Mouse (Mus musculus) stomach, embryonic 14.5 days (tissue): ENCODE data around the gene Elf2. TPM values are rescaled to one million over a fixed set of nuclear protein-coding genes. Genes with fewer than 3 reads are reported as not detected.

Experiments used
- ATAC-seq: fragments of 200-750 bp; cut with Nextera tagmentation; 2 replicates; pipeline ENCODE4 v1.8.0; 2017; ENCODE audit warnings: low read depth, moderate TSS enrichment; ENCODE audit not compliant: insufficient number of reproducible peaks, insufficient read depth, low FRiP score
- H3K27ac ChIP-seq: fragments of 300-500 bp; sonication (generic); 2 replicates; pipeline ENCODE4 v1.5.1; 2014; ENCODE audit warnings: mild to moderate bottlenecking, low read length, moderate library complexity, mixed read lengths
- H3K27me3 ChIP-seq: fragments of 300-500 bp; sonication (generic); 2 replicates; pipeline ENCODE4 v1.6.1; 2014; ENCODE audit warnings: low read length, control low read depth, mixed read lengths; ENCODE audit not compliant: control insufficient read depth, insufficient read depth
- H3K36me3 ChIP-seq: fragments of 300-500 bp; sonication (generic); 2 replicates; pipeline ENCODE4 v1.6.1; 2014; ENCODE audit warnings: mild to moderate bottlenecking, control low read depth, low read length, moderate library complexity, mixed read lengths; ENCODE audit not compliant: control insufficient read depth, insufficient read depth
- H3K4me1 ChIP-seq: fragments of 300-500 bp; sonication (generic); 2 replicates; pipeline ENCODE4 v1.6.1; 2014; ENCODE audit warnings: low read length, control low read depth, mixed read lengths; ENCODE audit not compliant: control insufficient read depth, insufficient read depth
- H3K4me2 ChIP-seq: fragments of 300-500 bp; sonication (generic); replicated peaks from 2 replicates; pipeline ENCODE4 v1.6.1; 2014; ENCODE audit warnings: low read depth, low read length, control low read depth
- H3K4me3 ChIP-seq: fragments of 300-500 bp; sonication (generic); 2 replicates; pipeline ENCODE4 v1.5.1; 2014; ENCODE audit warnings: low read depth, low read length, control low read depth
- H3K9ac ChIP-seq: fragments of 300-500 bp; sonication (generic); replicated peaks from 2 replicates; pipeline ENCODE4 v1.6.1; 2014; ENCODE audit warnings: low read depth, mild to moderate bottlenecking, control low read depth, low read length, moderate library complexity, mixed read lengths
- H3K9me3 ChIP-seq: fragments of 300-500 bp; sonication (generic); 2 replicates; pipeline ENCODE4 v1.6.1; 2016; ENCODE audit warnings: low read depth, low read length, control low read depth; ENCODE audit not compliant: control insufficient read depth
- WGBS: fragments of 180-500 bp; shearing (Covaris S2); extraction: QIAGEN DNeasy Blood & Tissue Kit; methylation state at CpG from one replicate; pipeline ENCODE4 v1.1.7; 2014; 5-methylcytosine and 5-hydroxymethylcytosine counted together
- polyA plus RNA-seq: library from polyadenylated mRNA; unstranded; fragments of >200 nt; fragmentation: Nextera tagmentation; extraction: Ambion mirVana; gene quantifications from 2 replicates; pipeline ENCODE4 v1.2.1, GENCODE M21; 2014

Elf2 gene
- polyA plus RNA-seq, 1 experiment from 2014 or later, result 72.6 TPM

DNA sequence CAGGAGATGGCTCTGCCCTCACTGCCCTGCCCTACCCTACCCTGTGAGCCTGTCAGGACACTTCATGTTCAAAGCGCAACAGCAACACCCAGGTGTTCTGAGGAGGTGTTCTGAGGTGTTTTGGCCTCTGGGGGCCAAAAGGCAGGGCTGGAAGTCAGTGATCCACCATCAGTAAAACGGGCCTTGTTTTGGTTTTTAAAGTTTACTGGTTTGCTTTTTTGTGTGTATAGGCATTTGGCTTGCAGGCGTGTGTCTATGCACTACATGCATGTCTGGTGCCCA, 38.1 kb upstream of the Elf2 start:
- H3K9me3 ChIP-seq, result no peaks in the 10 kb centered on the region
- no peaks in the 10 kb centered on the region for H3K36me3 ChIP-seq
- ATAC-seq, result no peak
- H3K27me3 ChIP-seq, result no peaks in the 10 kb centered on the region
- 0 out of 2 replicates have a peak overlapping the region, but pooled peaks have one; percentile 32 for H3K4me3 ChIP-seq
- no peak overlapping the region for H3K9ac ChIP-seq
- no peak overlapping the region for H3K27ac ChIP-seq
- no peaks in the 10 kb centered on the region for H3K4me1 ChIP-seq
- 75% methylated on average over 3 of the region's 3 CpGs for WGBS
- peak overlapping the region; percentile 42 for H3K4me2 ChIP-seq

DNA sequence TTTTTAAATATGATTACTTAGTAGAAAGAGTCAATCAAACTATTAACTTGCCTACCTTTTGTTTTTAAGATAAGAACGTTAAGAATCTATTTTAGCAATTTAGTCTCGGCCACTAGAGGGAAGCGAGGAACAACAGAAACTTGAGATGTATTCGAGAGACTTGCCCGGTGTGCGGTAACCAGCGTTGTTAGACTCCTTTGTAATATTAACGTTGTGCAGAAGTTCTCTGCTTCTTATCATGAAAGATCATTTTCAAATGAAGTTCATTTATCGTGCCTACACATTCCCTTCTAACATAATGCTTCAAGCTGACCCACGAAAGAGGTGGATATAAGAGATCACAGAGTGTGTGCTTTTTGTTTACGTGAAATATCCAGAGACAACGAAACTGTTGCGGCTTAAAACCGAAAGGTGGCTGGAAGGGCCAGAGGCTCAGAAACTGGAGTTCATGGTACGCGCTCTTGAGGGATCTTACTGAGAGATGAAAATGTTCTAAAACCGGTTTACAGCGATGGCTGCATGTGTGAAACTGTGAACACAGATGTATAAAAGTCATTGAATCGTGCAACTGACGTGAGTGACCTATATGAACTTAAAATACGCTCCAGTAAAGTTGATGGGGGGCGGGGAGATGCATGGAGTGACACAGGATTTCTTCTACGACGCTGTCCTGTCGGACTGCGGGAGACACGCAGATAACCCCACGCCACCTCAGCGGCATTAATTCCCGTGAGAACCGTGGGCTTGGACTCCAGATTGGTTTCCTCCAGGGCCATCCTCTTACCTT, 37.6 kb upstream of the Elf2 start:
- Histone ChIP-seq H3K36me3 (no peaks in the 10 kb centered on the region), H3K4me1 (no peaks in the 10 kb centered on the region), H3K9ac (0 out of 2 replicates have a peak overlapping the region, but pooled peaks have one; percentile 10), H3K4me2 (peak overlapping the region; percentile 42), H3K27ac (no peak overlapping the region), H3K27me3 (no peaks in the 10 kb centered on the region), H3K4me3 (peak overlapping the region; percentile 32), H3K9me3 (no peaks in the 10 kb centered on the region)
- WGBS, result 27% methylated on average over 31 of the region's 31 CpGs
- no peak for ATAC-seq

DNA sequence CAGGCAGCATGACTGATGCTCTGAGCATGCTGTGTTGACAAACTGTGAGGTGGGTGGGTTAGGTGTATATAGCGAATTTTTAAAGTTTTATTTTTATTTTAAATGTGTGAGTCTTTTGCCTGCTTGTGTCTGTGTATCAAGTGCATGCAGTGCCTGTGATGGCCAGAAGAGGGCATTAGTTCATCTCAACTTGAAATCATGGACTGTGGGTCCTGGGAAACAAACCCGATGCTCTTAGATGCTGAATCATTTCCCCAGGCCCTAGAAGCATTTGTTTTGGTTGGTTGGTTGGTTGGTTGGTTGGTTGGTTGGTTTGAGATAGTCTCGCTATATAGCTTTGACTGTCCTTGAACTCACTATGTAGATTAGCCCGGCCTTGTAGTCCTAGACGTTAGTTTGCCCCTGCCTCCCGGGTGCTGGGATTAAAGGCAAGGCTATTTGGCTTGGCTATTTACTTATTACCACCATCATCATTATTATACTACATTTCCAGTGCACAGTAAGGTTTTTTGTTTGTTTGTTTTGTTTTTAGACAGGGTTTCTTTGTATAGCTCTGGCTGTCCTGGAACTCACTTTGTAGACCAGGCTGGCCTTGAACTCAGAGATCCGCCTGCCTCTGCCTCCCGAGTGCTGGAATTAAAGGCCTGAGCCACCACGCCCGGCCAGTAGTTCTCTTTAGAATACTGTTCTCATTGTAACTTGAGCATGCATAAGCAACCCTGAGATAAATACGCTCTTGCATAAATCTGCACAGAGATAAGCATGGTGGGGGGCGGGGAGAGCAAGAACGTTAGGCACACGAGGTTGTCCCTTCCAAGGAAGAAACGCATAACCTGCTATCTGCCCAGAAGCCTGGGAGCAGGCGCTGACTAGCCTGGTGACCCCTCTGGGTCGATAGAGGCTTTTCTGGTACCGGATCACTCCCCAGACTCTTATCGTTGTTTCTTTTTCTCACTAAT, 35.1 kb upstream of the Elf2 start:
- H3K4me2 ChIP-seq, result no peak overlapping the region
- ATAC-seq, result no peak
- no peaks in the 10 kb centered on the region for H3K4me1 ChIP-seq
- no peak overlapping the region for H3K27ac ChIP-seq
- no peak overlapping the region for H3K9ac ChIP-seq
- 82% methylated on average over 19 of the region's 19 CpGs for WGBS
- no peaks in the 10 kb centered on the region for H3K9me3 ChIP-seq
- H3K36me3 ChIP-seq, result no peaks in the 10 kb centered on the region
- no peaks in the 10 kb centered on the region for H3K27me3 ChIP-seq
- H3K4me3 ChIP-seq, result no peak overlapping the region

DNA sequence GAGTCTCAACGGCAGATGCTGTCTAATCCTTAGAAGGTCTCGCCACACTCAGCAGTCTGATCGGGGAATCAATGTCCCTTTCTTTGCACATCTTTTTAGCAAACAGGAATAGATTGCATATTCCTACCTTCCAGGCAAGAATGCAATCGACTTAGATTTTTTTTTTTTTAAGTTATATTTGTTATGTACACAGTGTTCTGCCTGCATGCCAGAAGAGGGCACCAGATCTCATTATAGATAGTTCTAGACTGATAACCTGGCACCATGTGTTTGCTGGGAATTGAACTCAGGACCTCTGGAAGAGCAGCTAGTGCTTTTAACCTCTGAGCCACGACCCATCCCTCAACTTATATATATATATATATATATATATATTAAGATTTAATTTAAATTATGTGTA, 33.1 kb upstream of the Elf2 start:
- Histone ChIP-seq H3K9ac (no peak overlapping the region), H3K36me3 (no peaks in the 10 kb centered on the region), H3K9me3 (no peaks in the 10 kb centered on the region), H3K4me2 (no peak overlapping the region), H3K27ac (no peak overlapping the region), H3K4me3 (no peak overlapping the region), H3K4me1 (no peaks in the 10 kb centered on the region), H3K27me3 (no peaks in the 10 kb centered on the region)
- WGBS, result 66% methylated on average over 5 of the region's 5 CpGs
- ATAC-seq, result no peak

DNA sequence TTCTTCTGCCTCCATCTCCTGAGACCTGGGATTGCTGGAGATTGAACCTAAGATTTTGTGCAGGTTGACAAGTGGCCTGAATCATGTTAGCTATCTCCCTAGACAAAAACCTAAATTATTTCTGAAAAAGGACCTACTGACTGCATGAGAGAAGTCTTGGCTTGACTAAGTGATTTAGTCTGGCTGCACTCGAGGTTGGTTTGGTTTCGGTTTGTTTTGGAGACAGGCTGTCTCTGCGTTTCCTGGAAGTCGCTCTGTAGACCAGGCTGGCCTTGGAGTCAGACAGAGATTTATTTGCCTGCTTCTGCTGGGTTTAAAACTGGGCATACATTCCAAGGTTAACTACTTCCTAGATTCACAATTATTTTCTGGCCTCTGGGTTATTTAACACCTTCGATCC, 32.4 kb upstream of the Elf2 start:
- Histone ChIP-seq H3K4me1 (no peaks in the 10 kb centered on the region), H3K27ac (no peak overlapping the region), H3K4me2 (no peak overlapping the region), H3K36me3 (no peaks in the 10 kb centered on the region), H3K9me3 (no peaks in the 10 kb centered on the region), H3K27me3 (no peaks in the 10 kb centered on the region), H3K9ac (no peak overlapping the region), H3K4me3 (no peak overlapping the region)
- ATAC-seq, result no peak
- WGBS, result 52% methylated on average over 5 of the region's 5 CpGs

DNA sequence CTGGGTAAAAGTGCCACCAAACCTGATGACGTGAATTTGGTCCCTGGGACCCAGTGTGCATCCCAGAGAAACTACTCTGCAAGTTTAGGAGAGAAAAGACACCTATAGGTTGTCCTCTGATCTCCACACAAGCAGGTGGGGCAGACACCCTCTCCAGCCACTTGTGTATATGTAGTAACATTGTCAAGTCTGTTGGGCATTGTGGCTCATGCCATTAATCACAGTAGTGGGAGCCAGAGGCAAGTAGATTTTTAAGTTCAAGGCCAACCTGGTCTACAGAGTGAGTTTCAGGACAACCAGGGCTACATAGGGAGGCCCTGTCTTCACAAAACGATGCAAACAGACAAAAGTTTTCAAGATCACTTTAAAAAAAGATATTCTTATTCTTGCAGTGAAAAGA, 31.4 kb upstream of the Elf2 start:
- Histone ChIP-seq H3K9me3 (no peaks in the 10 kb centered on the region), H3K4me3 (no peak overlapping the region), H3K27ac (no peak overlapping the region), H3K4me1 (no peaks in the 10 kb centered on the region), H3K36me3 (no peaks in the 10 kb centered on the region), H3K4me2 (no peak overlapping the region), H3K27me3 (no peaks in the 10 kb centered on the region), H3K9ac (no peak overlapping the region)
- ATAC-seq, result no peak
- WGBS, result 70% methylated on average over 2 of the region's 2 CpGs

DNA sequence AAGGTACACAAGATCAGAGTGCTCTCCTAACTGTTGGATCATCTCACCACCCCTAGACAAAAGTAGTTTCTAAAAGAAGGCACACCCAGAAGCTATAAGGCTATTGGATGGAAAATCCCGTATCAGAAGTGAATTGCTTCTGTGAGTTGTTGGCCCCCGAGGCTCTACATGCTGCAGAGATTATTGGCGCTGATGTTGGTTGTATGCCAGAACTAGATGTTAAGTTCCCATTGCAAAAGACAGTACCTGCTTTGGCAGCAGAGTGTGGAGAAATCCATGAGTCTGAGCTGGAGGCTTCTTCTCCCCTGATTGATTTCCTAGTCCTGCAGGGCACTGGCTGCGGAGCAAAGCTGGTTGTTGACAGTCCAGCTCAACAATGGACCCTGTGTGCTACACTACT, 27.5 kb upstream of the Elf2 start:
- WGBS, result 82% methylated on average over 4 of the region's 4 CpGs
- no peak for ATAC-seq

DNA sequence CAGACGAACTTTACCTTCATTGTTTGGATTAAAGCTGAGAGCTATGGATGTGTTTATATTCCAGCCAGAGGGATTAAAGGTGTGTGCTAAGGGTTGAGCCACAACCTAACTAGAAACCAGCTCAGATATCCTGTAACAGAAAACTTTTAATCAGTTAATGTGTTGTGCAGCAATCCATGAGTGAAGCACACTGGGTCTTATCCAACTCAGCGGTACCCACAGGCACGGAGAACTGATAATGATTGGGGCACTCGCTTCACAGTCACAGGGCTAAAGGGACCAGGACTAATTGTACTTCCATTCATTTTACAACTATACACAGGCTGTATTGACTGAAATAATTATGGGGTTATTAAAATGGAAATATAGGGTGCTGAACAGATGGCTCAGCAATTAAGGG, 26.5 kb upstream of the Elf2 start:
- ATAC-seq, result peak; percentile 30; the same call in 1 of the 2 replicates
- Histone ChIP-seq H3K9me3 (no peaks in the 10 kb centered on the region), H3K4me3 (no peak overlapping the region), H3K4me2 (no peak overlapping the region), H3K9ac (no peak overlapping the region), H3K4me1 (no peaks in the 10 kb centered on the region), H3K27me3 (no peaks in the 10 kb centered on the region), H3K36me3 (no peaks in the 10 kb centered on the region), H3K27ac (no peak overlapping the region)
- 53% methylated on average over 4 of the region's 4 CpGs for WGBS

More for the DNA sequence above, 27.5 kb upstream of the Elf2 start:
- no peaks in the 10 kb centered on the region for H3K4me1 ChIP-seq
- no peaks in the 10 kb centered on the region for H3K36me3 ChIP-seq
- no peaks in the 10 kb centered on the region for H3K9me3 ChIP-seq
- H3K9ac ChIP-seq, result no peak overlapping the region
- no peaks in the 10 kb centered on the region for H3K27me3 ChIP-seq
- H3K4me2 ChIP-seq, result no peak overlapping the region
- no peak overlapping the region for H3K4me3 ChIP-seq
- H3K27ac ChIP-seq, result no peak overlapping the region
